Mouse (Mus musculus) thymus, postnatal 4 days (tissue): ENCODE data around the gene Nfil3.

Source experiments
- DNase-seq: peaks from one replicate; pipeline ENCODE4 v3.0.0; 2021

Gene Nfil3

DNA sequence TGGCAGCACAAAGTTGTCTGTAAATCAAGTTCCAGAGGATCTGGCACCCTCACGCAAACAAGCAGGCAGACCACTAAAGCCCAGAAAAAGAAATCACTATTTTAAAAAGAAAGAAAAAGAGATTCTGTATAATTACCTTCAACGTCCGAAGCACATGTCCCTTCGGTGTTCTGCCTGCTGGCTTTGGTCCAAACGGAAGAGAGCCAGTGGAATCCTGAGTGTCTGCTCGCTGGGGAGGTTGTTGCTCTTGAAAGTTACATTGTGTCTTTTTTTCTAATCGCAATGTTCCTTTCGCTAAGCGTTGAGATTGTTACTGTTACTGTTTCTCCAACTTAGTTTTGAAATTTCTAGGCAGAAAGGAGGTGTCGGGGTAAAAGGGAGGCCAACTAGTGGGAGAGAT is 50.3 kb downstream of the Nfil3 start:
- DNase-seq = no peak

DNA sequence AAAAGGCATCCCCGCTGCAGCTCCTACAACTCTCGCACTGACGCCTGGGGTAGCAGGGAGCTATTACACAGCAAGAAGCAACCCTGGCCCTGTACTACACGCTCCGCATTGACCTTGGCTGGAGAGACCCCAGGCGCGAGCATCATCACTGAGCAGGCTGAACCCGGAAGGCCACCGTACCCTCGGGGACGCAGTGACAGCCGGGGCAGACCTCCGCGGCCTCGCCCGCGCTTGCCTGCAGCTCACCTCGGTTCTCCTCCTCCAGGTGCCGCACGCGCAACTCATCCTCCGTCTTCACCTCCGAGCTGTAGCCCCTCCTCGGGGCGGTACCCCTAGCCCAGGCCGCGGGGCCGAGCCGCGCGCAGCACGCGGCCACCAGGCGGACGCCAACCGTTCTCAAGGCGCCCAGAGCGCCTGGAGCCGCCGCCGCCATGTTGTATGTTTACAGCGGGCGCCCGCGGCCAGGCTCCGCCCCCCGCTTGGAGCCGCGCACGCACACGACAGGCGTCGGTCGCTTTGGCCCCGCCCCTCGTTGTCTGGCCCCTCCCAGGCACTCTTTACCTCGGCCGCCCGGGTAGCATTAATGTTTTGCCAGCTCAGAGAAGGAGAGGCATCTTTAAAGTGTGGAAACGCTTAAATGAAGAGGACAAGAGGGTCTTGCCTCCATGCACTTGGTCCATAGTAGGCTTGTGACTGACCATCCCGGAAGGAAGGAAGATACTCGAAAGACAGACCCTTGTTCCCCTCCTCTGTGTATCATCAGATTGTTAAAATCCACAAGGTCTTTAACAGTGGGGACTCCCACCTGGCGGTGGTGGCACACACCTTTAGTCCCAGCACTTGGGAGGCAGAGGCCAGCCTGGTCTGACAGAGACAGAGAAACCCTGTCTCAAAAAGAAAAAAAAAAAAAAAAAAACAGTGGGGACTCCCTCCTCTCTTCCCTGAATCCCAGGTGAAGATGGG is 51.4 kb downstream of the Nfil3 start, which contains the start of gene Auh:
TSS of gene Auh (minus strand) at position 473 of the 963 bp plus-strand sequence.
- DNase-seq = peak; percentile 97

DNA sequence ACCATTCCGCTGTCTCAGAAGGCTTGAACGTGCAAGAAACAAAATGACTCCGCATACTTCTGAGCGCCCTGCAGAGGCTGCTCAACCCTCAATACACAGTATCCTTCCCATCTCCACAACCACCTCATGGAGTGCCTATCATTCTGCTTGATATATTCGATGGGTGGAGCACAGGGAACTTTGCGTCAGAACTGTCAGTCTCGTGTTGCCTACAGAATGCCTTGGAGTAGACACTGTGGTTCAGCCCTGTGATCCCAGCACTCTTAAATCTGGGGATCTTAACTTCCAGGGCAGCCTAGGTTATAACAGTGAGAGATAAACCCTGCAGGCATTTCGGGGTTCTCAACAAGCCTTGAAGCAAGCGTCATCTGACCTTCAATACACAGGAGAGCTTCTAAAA is 52.5 kb downstream of the Nfil3 start:
- DNase-seq = no peak

DNA sequence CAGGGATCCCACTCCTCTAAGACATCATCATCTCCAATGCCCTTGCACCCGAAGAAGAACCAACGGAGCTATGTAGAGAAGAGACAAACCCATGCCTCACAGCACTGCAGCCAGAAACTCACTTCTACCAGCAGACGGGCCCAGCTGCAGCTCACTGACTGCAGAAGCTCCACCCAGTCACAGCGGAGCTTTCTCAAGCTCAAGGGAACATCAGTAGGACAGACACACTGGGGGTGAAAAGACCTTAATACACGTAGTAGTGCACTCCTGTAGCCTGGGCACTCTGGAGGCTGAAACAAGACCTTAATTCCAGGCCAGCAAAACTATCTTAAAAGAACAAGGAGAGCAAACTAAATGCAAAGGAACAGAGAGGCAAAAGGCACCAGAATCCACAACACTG is 56.4 kb downstream of the Nfil3 start:
- peak; percentile 55 for DNase-seq

DNA sequence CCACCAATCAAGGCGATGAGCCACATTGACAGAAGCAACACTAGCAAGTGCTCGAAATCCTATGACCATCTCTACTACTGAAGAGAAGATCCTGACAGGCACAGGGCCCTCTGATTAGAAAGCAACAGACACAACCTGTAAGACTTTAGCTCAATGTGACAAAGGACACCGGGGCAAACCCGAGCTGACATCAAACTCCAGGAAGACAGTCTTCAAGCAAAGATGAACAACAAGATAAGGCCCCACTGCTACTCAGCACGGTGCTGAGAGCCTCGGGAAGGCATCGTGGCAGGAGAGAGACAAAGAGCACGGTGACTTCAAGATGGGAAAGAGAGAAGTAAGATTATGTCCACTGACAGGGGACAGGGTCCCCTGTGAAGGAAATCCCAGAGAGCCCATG is 58.9 kb downstream of the Nfil3 start:
- peak; percentile 42 for DNase-seq

DNA sequence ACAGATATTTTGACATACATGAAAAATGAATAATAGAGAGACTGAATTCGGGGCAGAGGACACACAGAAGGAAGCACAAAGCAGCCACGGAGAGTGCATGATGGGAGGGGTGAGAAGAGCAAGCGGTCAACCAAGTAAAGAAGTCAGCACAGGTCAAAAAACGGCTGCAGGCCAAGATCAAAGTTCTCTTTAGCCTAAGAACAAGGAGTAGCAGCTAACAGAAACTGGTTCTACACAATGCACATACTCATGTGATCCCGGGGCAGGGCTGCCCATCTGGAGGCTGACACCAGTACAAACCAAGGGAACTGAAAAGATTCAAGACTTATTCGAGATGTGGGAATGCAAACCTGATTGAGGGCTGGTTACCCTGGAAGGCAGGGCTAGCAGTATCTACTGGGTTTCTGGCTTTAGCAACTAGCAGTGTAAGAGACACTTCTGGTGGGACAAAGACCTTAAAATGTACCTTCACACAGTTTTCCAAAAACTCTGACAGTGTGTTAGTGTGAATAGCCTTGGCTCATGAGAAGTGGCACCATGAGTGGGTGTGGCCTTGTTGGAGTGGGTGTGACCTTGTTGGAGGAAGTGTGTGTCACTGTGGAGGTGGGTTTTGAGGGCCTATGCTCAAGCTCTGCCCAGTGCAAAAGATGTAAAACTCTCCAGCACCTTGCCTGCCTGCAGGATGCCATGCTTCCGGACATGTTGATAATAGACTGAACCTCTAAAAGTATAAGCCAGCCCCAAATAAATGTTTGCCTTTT is 59.6 kb downstream of the Nfil3 start:
- no peak for DNase-seq

DNA sequence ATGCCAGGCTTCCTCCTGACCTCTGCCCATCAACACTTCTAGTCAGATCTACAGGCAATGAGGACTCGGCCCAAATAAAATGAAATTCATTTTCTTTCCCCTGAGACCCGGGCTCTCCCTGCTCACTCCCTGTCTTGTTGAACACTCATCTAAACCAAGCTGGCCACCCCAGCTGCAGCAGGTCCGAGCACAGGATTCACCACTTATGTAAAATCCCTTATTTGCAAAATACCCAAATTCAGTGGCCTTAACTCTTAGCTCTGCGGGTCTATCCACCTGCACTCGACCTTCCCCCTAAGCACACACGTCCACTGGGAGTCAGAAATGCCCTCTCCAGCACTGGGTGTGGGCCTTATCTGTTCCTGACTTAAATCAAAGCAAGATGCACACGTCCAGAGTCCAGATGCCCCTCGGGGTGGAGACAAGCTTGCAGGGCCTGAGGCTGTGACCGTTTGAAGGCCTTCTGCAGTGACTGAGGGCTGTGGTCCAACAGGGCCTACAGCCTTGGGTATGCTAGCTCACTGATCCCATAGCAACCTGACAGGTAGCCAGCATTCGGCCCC is 61.0 kb downstream of the Nfil3 start:
- no peak for DNase-seq

DNA sequence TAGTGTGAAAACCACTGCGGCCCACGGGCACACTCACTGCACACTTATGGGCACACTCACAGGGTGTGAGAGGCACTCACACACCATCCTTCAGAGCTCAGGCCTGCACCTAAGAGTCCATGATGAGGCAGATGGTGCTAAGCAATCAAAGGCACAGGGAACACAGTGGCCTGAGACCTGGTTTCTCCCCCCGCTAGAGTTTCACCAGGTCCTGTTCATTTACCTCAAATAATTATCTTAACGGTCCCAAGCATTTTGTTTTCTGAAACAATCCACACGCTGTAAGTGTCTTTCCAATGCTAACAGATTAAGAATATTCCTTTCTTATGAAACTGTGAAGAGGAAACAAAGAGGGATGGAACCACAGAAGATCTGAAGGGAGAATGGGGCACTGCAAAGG is 62.5 kb downstream of the Nfil3 start:
- no peak for DNase-seq
